Mouse (Mus musculus): ENCODE results near the gene Thada.

GRCm38 (mm10) chr17:84368213-84369014 is 97.6 kb downstream of the Thada start:
- TF ChIP-seq CTCF (IDR thresholded peaks at IDR 0.05; ENCODE audit: control insufficient read depth, insufficient read depth, low read length) (no peak), POLR2A (IDR thresholded peaks at IDR 0.05; ENCODE audit: borderline replicate concordance, control insufficient read depth, low read depth, low read length) (no peak)

Measured in bone marrow, adult 2 months (tissue).